Mouse (Mus musculus) adrenal gland, postnatal 4 days (tissue): ENCODE measurements around the gene Nploc4. TPM values are rescaled to one million over a fixed set of nuclear protein-coding genes. Genes with fewer than 3 reads are reported as not detected.

Experiments
- DNase-seq, 2 experiments: peaks; one replicate each; pipeline ENCODE4 v3.0.0; 2021 to 2022; ENCODE audit warnings: low spot score in 2 of 2, mixed read lengths in 2 of 2
- microRNA-seq: library from miRNA; unstranded; fragments of <30 nt; microRNA quantifications from one replicate; pipeline ENCODE4 v1.2.0, GENCODE M21; 2021
- total RNA-seq, 2 experiments: library from RNA; stranded (reverse); gene quantifications; 2 replicates each; pipeline ENCODE4 v1.2.3; 2021

The Nploc4 gene
- total RNA-seq, 2 experiments from 2014 or later: 76.3 to 77.5 TPM

- DNase-seq: no peak
Observed at GRCm38 (mm10) chr11:120342656-120343160, 94.8 kb downstream of the Nploc4 start.

- no peak for DNase-seq
Observed at GRCm38 (mm10) chr11:120341661-120342060, 95.8 kb downstream of the Nploc4 start.

- no peak for DNase-seq
Observed at GRCm38 (mm10) chr11:120339978-120340513, 97.5 kb downstream of the Nploc4 start.

GRCm38 (mm10) chr11:120338786-120339185 is 98.7 kb downstream of the Nploc4 start:
- DNase-seq: no peak

- DNase-seq: no peak
Observed at GRCm38 (mm10) chr11:120337447-120337846, 100.1 kb downstream of the Nploc4 start.

- no peak for DNase-seq
Observed at GRCm38 (mm10) chr11:120335431-120336021, 102.0 kb downstream of the Nploc4 start.

Small RNA genes lying within 50 kb of the gene (microRNA-seq; reads per million reads assigned to microRNA genes)
- not detected for gene Gm23419
- 1.3 reads per million for gene Mir6935

Other genes with a start within 250 kb of the Nploc4 start
- gene Bahcc1, start 204.8 kb downstream of the Nploc4 start, total RNA-seq: 10 to 100 TPM; 25.3 to 26.7 TPM
- 1,000 to 10,000 TPM in 1 of 2 experiments, 100 to 1,000 TPM in 1; 949 to 1,134 TPM for gene Actg1, start 89.2 kb downstream of the Nploc4 start, total RNA-seq
- under 1 TPM; 0.39 to 0.51 TPM for gene Fscn2, start 76.2 kb downstream of the Nploc4 start, total RNA-seq
- 10 to 100 TPM; 34.5 to 35.6 TPM for gene Faap100, start 58.9 kb downstream of the Nploc4 start, total RNA-seq
- gene Tspan10, start 4.9 kb upstream of the Nploc4 start, total RNA-seq: 10 to 100 TPM in 1 of 2 experiments, 1 to 10 TPM in 1; 7.1 to 10.2 TPM
- under 1 TPM in 1 of 2 experiments, not detected in 1; 0.25 TPM for gene Pde6g, start 15.8 kb upstream of the Nploc4 start, total RNA-seq
- gene Oxld1, start 20.4 kb upstream of the Nploc4 start, total RNA-seq: 10 to 100 TPM; 34.6 to 43.3 TPM
- gene Ccdc137, start 20.4 kb upstream of the Nploc4 start, total RNA-seq: 10 to 100 TPM; 19.0 to 21.4 TPM
- 10 to 100 TPM; 24.4 to 26.8 TPM for gene Arl16, start 29.9 kb upstream of the Nploc4 start, total RNA-seq
- 100 to 1,000 TPM; 105 to 107 TPM for gene Mrpl12, start 46.9 kb upstream of the Nploc4 start, total RNA-seq
- 100 to 1,000 TPM; 102 to 103 TPM for gene Slc25a10, start 54.1 kb upstream of the Nploc4 start, total RNA-seq
- 1 to 10 TPM; 2.5 to 9.8 TPM for gene Gcgr, start 93.0 kb upstream of the Nploc4 start, total RNA-seq
- gene Mcrip1, start 112.0 kb upstream of the Nploc4 start, total RNA-seq: 10 to 100 TPM; 80.6 to 84.2 TPM
- gene Ppp1r27, start 113.4 kb upstream of the Nploc4 start, total RNA-seq: 1 to 10 TPM; 1.3 to 5.6 TPM
- 100 to 1,000 TPM; 531 to 539 TPM for gene P4hb, start 135.5 kb upstream of the Nploc4 start, total RNA-seq
- 100 to 1,000 TPM; 321 to 354 TPM for gene Arhgdia, start 143.9 kb upstream of the Nploc4 start, total RNA-seq
- gene Alyref, start 160.7 kb upstream of the Nploc4 start, total RNA-seq: 100 to 1,000 TPM; 136 to 169 TPM
- gene Anapc11, start 160.7 kb upstream of the Nploc4 start, total RNA-seq: 10 to 100 TPM; 87.4 to 90.7 TPM
- 1 to 10 TPM; 2.4 to 5.4 TPM for gene Npb, start 170.8 kb upstream of the Nploc4 start, total RNA-seq
- 100 to 1,000 TPM; 135 to 144 TPM for gene Pcyt2, start 180.2 kb upstream of the Nploc4 start, total RNA-seq
- gene Sirt7, start 187.5 kb upstream of the Nploc4 start, total RNA-seq: 10 to 100 TPM; 49.0 to 58.1 TPM
- 10 to 100 TPM; 51.4 to 56.0 TPM for gene Mafg, start 195.9 kb upstream of the Nploc4 start, total RNA-seq
- 1 to 10 TPM; 5.4 to 8.6 TPM for gene Pycr1, start 206.1 kb upstream of the Nploc4 start, total RNA-seq
- 1 to 10 TPM; 1.4 to 3.8 TPM for gene Myadml2, start 210.4 kb upstream of the Nploc4 start, total RNA-seq
- gene Notum, start 223.5 kb upstream of the Nploc4 start, total RNA-seq: 10 to 100 TPM in 1 of 2 experiments, 1 to 10 TPM in 1; 8.6 to 14.8 TPM
- 100 to 1,000 TPM; 108 to 110 TPM for gene Aspscr1, start 235.3 kb upstream of the Nploc4 start, total RNA-seq